Mouse (Mus musculus) lung, postnatal 0 days (tissue): ENCODE measurements at regions not wholly inside any gene's neighbourhood (a gene's known extent, or its start where the extent isn't known, plus 50 kb on each side); places are given as distances from the start of the nearest gene placed in this dataset.

Experiments used
- ATAC-seq: fragments of 200-750 bp; cut with Nextera tagmentation; 2 replicates; pipeline ENCODE4 v1.8.0; 2017; ENCODE audit warnings: moderate library complexity
- DNase-seq: peaks from one replicate; pipeline ENCODE4 v3.0.0-alpha.2; 2016; ENCODE audit warnings: low spot score
- H3K27ac ChIP-seq: fragments of 300-500 bp; sonication (generic); 2 replicates; pipeline ENCODE4 v1.5.1; 2014; ENCODE audit warnings: antibody characterized with exemption, mild to moderate bottlenecking, low read length, mixed read lengths
- H3K27me3 ChIP-seq: fragments of 300-500 bp; sonication (generic); replicated peaks from 2 replicates; pipeline ENCODE4 v1.6.1; 2014; ENCODE audit warnings: low read length, mixed read lengths; ENCODE audit not compliant: insufficient read depth
- H3K36me3 ChIP-seq: fragments of 300-500 bp; sonication (generic); 2 replicates; pipeline ENCODE4 v1.6.1; 2014; ENCODE audit warnings: low read length, mixed read lengths; ENCODE audit not compliant: insufficient read depth
- H3K4me1 ChIP-seq: fragments of 300-500 bp; sonication (generic); 2 replicates; pipeline ENCODE4 v1.6.1; 2014; ENCODE audit warnings: antibody characterized with exemption, low read depth, low read length, mixed read lengths; ENCODE audit not compliant: insufficient read depth
- H3K4me2 ChIP-seq: fragments of 300-500 bp; sonication (generic); replicated peaks from 2 replicates; pipeline ENCODE4 v1.6.1; 2014; ENCODE audit warnings: low read depth, mild to moderate bottlenecking, low read length, moderate library complexity, mixed read lengths
- H3K4me3 ChIP-seq: fragments of 300-500 bp; sonication (generic); 2 replicates; pipeline ENCODE4 v1.5.1; 2014; ENCODE audit warnings: low read depth, low read length
- H3K9ac ChIP-seq: fragments of 300-500 bp; sonication (generic); replicated peaks from 2 replicates; pipeline ENCODE4 v1.6.1; 2014; ENCODE audit warnings: low read depth, mild to moderate bottlenecking
- H3K9me3 ChIP-seq: fragments of 300-500 bp; sonication (generic); 2 replicates; pipeline ENCODE4 v1.6.1; 2016; ENCODE audit warnings: low read length, mixed read lengths
- CTCF ChIP-seq: IDR thresholded peaks from 2 replicates; pipeline ENCODE4 v1.5.1; 2016; ENCODE audit warnings: antibody characterized with exemption, mild to moderate bottlenecking
- EP300 ChIP-seq: IDR thresholded peaks from 2 replicates; pipeline ENCODE4 v1.6.1; 2016; ENCODE audit warnings: antibody characterized with exemption, mild to moderate bottlenecking, control low read depth
- WGBS: fragments of 180-500 bp; shearing (Covaris S2); extraction: QIAGEN DNeasy Blood & Tissue Kit; methylation state at CpG from one replicate; pipeline ENCODE4 v1.1.7; 2014; 5-methylcytosine and 5-hydroxymethylcytosine counted together

GRCm38 (mm10) chr13:47695877-47696276 is 565.2 kb upstream of the Id4 start:
- H3K9me3 ChIP-seq: no peaks in the 10 kb centered on the region
- H3K27ac ChIP-seq: no peak overlapping the region
- WGBS: 60% methylated on average over 2 of the region's 2 CpGs
- ATAC-seq (no peak), DNase-seq (no peak)
- no peak overlapping the region for H3K4me3 ChIP-seq
- TF ChIP-seq CTCF: peak; percentile 54
- no peak for TF ChIP-seq EP300
- no peaks in the 10 kb centered on the region for H3K27me3 ChIP-seq
- H3K4me1 ChIP-seq: no peaks in the 10 kb centered on the region
- no peak overlapping the region for H3K9ac ChIP-seq
- no peak overlapping the region for H3K4me2 ChIP-seq
- H3K36me3 ChIP-seq: no peaks in the 10 kb centered on the region

DNA sequence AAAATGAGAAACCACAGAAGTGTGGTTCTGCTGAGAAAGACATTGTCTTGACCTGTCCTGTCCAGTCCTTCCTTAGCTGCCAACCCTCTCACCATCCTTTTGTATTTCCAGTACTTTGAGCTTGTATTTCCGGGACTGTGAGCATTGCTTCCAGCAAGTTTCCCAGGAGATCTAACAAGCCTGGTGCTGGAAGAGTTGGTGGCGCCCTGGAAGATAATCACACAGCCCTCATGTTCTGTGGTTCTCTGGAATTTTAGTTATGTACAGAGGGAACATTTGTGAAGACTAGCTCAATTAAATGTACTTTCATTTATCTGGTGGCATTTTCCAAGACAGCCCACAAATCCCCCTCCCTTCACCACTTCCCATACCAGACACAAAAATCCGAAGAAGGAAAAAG is 560.5 kb upstream of the Id4 start:
- TF ChIP-seq CTCF (no peak), EP300 (no peak)
- no peak overlapping the region for H3K4me3 ChIP-seq
- H3K27ac ChIP-seq: no peak overlapping the region
- no peak for DNase-seq
- no peak for ATAC-seq
- no peaks in the 10 kb centered on the region for H3K36me3 ChIP-seq
- no peaks in the 10 kb centered on the region for H3K27me3 ChIP-seq
- 55% methylated on average over 3 of the region's 3 CpGs for WGBS
- H3K4me2 ChIP-seq: no peak overlapping the region
- H3K9me3 ChIP-seq: no peaks in the 10 kb centered on the region
- no peak overlapping the region for H3K9ac ChIP-seq
- H3K4me1 ChIP-seq: no peaks in the 10 kb centered on the region

DNA sequence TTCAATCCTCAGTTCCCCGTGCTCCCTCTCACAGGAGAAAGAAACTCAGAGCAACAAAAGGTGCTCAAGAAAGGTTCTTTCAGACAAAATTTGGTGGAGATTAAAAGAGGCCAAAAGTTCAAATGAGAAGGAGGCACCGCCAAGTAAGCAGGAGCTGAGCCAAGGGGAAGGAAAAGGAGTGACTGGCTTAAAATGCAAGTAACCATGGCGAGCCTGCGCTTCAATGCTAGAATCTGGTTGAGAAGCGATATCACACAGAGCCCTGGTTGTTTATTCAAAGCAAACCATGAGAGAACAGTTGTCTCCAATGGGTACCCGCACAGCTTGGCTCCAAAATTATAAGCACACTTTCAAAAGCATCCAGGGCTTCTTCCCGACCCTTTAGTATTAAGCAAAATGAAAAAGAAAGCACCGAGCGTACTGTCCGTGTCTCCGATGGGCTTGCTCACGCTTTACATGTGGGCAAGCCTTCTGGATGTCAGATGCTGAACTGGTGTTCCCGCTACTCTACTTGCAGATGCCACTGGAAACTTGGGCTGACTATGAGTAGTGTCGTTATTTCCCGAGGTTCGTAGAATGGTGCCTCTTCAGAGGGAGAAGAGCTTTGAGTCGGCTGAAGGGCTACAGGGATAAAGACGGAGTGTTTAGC is 552.9 kb upstream of the Id4 start:
- ATAC-seq: no peak
- Histone ChIP-seq H3K4me1 (no peaks in the 10 kb centered on the region), H3K36me3 (no peaks in the 10 kb centered on the region), H3K27me3 (no peaks in the 10 kb centered on the region), H3K27ac (no peak overlapping the region), H3K9me3 (no peaks in the 10 kb centered on the region), H3K4me2 (no peak overlapping the region), H3K9ac (no peak overlapping the region), H3K4me3 (no peak overlapping the region)
- no peak for DNase-seq
- 82% methylated on average over 18 of the region's 18 CpGs for WGBS
- TF ChIP-seq EP300 (no peak), CTCF (no peak)

DNA sequence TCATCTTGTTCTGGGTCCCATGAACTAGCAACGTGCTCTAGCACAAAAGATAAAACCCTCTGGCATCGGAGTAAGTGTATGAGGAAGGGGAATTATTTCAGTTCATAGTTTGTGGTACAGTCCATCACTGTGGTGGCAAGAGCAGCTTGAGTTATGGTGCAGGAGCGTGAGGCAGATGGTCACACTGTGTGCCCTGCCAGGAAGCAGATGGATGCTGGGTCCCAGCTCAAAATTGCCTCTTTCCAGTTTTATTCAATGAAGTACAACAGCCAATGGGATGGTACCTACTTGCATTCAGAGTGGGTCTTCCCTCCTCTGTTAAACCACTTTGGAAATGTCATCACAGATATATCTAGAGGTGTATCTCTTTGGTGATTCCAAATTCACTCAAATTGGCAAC is 551.7 kb upstream of the Id4 start:
- Histone ChIP-seq H3K27ac (no peak overlapping the region), H3K4me2 (no peak overlapping the region), H3K27me3 (no peaks in the 10 kb centered on the region), H3K4me1 (no peaks in the 10 kb centered on the region), H3K36me3 (no peaks in the 10 kb centered on the region), H3K4me3 (no peak overlapping the region), H3K9ac (no peak overlapping the region), H3K9me3 (no peaks in the 10 kb centered on the region)
- TF ChIP-seq EP300: no peak
- TF ChIP-seq CTCF: no peak
- DNase-seq (no peak), ATAC-seq (no peak)
- 88% methylated on average over 3 of the region's 3 CpGs for WGBS

GRCm38 (mm10) chr13:47712507-47712906 is 548.5 kb upstream of the Id4 start:
- H3K27me3 ChIP-seq: no peaks in the 10 kb centered on the region
- no peaks in the 10 kb centered on the region for H3K4me1 ChIP-seq
- H3K9me3 ChIP-seq: no peaks in the 10 kb centered on the region
- H3K36me3 ChIP-seq: no peaks in the 10 kb centered on the region
- H3K4me2 ChIP-seq: no peak overlapping the region
- no peak overlapping the region for H3K9ac ChIP-seq
- no peak for TF ChIP-seq CTCF
- no peak for TF ChIP-seq EP300
- ATAC-seq: no peak
- H3K27ac ChIP-seq: no peak overlapping the region
- no peak overlapping the region for H3K4me3 ChIP-seq
- DNase-seq: peak; percentile 11
- 48% methylated on average over 4 of the region's 4 CpGs for WGBS

GRCm38 (mm10) chr13:47716265-47716664 is 544.8 kb upstream of the Id4 start:
- peak; percentile 84 for DNase-seq
- Histone ChIP-seq H3K4me1 (no peaks in the 10 kb centered on the region), H3K4me3 (no peak overlapping the region), H3K36me3 (no peaks in the 10 kb centered on the region), H3K9me3 (no peaks in the 10 kb centered on the region), H3K4me2 (no peak overlapping the region), H3K27me3 (no peaks in the 10 kb centered on the region), H3K27ac (no peak overlapping the region), H3K9ac (no peak overlapping the region)
- WGBS: 52% methylated on average over 4 of the region's 4 CpGs
- TF ChIP-seq EP300: no peak; the same call in 1 of the 2 replicates
- peak; percentile 84 for ATAC-seq

GRCm38 (mm10) chr13:47720645-47721044 is 540.4 kb upstream of the Id4 start:
- no peak overlapping the region for H3K27ac ChIP-seq
- ATAC-seq (no peak), DNase-seq (no peak)
- H3K4me2 ChIP-seq: no peak overlapping the region
- H3K9me3 ChIP-seq: no peaks in the 10 kb centered on the region
- H3K9ac ChIP-seq: no peak overlapping the region
- H3K4me3 ChIP-seq: no peak overlapping the region
- WGBS: 81% methylated on average over 2 of the region's 2 CpGs
- H3K27me3 ChIP-seq: no peaks in the 10 kb centered on the region
- TF ChIP-seq EP300 (no peak), CTCF (no peak)
- no peaks in the 10 kb centered on the region for H3K36me3 ChIP-seq
- no peaks in the 10 kb centered on the region for H3K4me1 ChIP-seq
